Mouse (Mus musculus): ENCODE measurements around the gene 4931428F04Rik. TPM values are rescaled to one million over a fixed set of nuclear protein-coding genes. Genes with fewer than 3 reads are reported as not detected.
A peak's percentile ranks its signal among the peaks of the same experiment; 100 is the strongest.

4931428F04Rik gene
- polyA plus RNA-seq, 1 experiment from 2014 or later, result 0.84 TPM

DNA sequence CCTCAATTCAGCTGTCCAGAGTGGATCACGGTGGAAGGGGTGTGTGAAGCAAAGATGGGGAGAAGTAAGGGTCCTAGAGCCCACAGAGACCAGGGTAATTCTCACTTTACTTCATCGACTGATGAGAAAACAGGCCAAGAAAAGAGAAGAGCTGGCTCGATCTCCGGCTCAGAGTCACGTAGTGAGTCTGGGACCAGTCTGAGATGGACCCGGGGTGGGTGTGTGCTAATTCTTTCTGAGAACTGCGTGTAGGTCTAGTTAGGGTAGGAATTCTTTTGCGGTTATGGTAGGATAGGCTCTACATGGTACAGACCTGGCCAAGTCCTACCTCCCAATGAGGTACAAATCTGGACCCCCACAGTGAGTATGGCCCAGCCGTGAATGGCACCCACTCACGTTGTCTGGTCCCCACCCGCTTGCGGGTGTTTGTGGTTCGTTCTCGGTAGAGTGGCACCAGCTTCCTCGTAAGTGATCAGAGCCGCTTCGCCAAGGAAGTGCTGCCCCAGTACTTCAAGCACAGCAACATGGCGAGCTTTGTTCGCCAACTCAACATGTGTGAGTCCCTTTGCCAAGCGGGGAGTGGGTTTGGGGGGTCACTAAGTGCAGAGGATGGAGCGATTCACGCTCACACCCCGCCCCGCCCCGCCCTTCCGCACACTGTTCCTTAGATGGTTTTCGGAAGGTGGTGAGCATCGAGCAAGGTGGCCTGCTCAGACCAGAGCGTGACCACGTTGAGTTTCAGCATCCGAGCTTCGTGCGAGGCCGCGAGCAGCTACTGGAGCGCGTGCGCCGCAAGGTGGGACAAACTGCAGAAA, 19.4 kb downstream of the 4931428F04Rik start:
- Histone ChIP-seq H3K27ac (ENCODE audit: low read length) (no peak overlapping the region), H3K9me3 (replicated peaks; ENCODE audit: control insufficient read depth, low read length) (no peaks in the 10 kb centered on the region), H3K9ac (ENCODE audit: low read depth, low read length) (no peak overlapping the region), H3K36me3 (ENCODE audit: control insufficient read depth, insufficient read depth) (no peaks in the 10 kb centered on the region), H3K27me3 (ENCODE audit: control insufficient read depth, insufficient read depth, low read depth, low read length) (peaks cover 92% of the 10 kb centered on the region), H3K4me2 (ENCODE audit: low read depth, low read length) (peak overlapping the region; percentile 57), H3K4me3 (ENCODE audit: low read depth, low read length) (no peak overlapping the region; the same call in 1 of the 2 replicates), H3K4me1 (ENCODE audit: control insufficient read depth, low read depth, low read length) (peaks cover 14% of the 10 kb centered on the region)
- 6% methylated on average over 39 of the region's 39 CpGs for WGBS (ENCODE audit: insufficient replicate concordance)
- no peak for ATAC-seq (ENCODE audit: low read depth)

DNA sequence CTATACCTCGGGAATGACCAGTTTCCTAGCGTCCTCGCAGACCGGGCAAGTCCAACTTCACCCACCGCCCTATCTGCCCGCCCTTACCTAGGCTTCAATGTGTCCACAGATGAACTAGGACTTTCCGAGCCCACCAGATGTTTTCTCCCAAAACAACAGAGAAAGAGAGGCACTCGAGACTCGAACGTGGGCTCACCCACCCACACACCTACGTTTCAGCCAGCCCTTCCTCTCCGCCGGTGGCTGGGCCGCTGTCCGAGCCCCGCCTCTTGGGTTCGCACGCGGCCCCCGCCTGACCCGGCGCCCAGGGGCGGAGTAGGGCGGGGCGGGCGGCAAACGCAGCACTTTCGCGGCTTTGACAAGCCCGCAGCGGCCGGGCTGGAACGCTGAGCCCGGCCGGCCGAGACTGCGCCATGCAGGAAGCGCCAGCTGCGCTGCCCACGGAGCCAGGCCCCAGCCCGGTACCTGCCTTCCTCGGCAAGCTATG, 20.2 kb downstream of the 4931428F04Rik start, which contains the start of gene Hsf4:
Hsf4 (plus strand) TSS at position 341 of the 487 bp plus-strand sequence.
- no peaks in the 10 kb centered on the region for H3K9me3 ChIP-seq (replicated peaks; ENCODE audit: control insufficient read depth, low read length)
- peak within 1 kb of the TSS; percentile 45 for H3K4me3 ChIP-seq (ENCODE audit: low read depth, low read length)
- H3K27me3 ChIP-seq (ENCODE audit: control insufficient read depth, insufficient read depth, low read depth, low read length), result peaks cover 84% of the 10 kb centered on the region
- under 1% methylated on average over 42 of the region's 42 CpGs for WGBS (ENCODE audit: insufficient replicate concordance)
- peaks cover 22% of the 10 kb centered on the region for H3K4me1 ChIP-seq (ENCODE audit: control insufficient read depth, low read depth, low read length)
- no peak within 1 kb of the TSS for H3K27ac ChIP-seq (ENCODE audit: low read length)
- H3K4me2 ChIP-seq (ENCODE audit: low read depth, low read length), result peak within 1 kb of the TSS; percentile 57
- ATAC-seq (ENCODE audit: low read depth), result peak; percentile 53
- H3K9ac ChIP-seq (ENCODE audit: low read depth, low read length), result no peak within 1 kb of the TSS
- no peaks in the 10 kb centered on the region for H3K36me3 ChIP-seq (ENCODE audit: control insufficient read depth, insufficient read depth)

DNA sequence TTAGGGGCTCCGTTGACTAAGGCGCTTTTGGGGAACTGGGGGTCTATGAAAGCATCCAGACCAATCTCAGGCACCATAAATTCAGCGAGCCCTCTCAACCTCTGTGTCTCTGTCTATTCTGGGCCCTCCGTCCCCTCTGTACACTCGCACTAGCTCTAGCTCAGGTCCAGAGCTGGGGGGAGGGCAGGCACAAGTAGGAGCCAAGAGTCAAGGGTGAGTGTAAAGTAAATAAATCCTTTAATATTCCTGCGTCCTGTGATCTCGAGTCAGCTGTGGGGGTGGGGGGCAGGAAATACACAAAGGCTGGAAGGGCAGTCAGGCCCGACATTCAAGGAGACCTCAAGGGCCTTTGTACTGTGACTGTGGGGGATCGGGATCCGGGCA, 20.6 kb downstream of the 4931428F04Rik start:
- peaks cover 24% of the 10 kb centered on the region for H3K4me1 ChIP-seq (ENCODE audit: control insufficient read depth, low read depth, low read length)
- H3K4me3 ChIP-seq (ENCODE audit: low read depth, low read length), result peak overlapping the region; percentile 45
- H3K9me3 ChIP-seq (replicated peaks; ENCODE audit: control insufficient read depth, low read length), result no peaks in the 10 kb centered on the region
- ATAC-seq (ENCODE audit: low read depth), result no peak
- no peaks in the 10 kb centered on the region for H3K36me3 ChIP-seq (ENCODE audit: control insufficient read depth, insufficient read depth)
- 8% methylated on average over 10 of the region's 10 CpGs for WGBS (ENCODE audit: insufficient replicate concordance)
- H3K4me2 ChIP-seq (ENCODE audit: low read depth, low read length), result peak overlapping the region; percentile 57
- H3K27ac ChIP-seq (ENCODE audit: low read length), result no peak overlapping the region
- no peak overlapping the region for H3K9ac ChIP-seq (ENCODE audit: low read depth, low read length)
- H3K27me3 ChIP-seq (ENCODE audit: control insufficient read depth, insufficient read depth, low read depth, low read length), result peaks cover 79% of the 10 kb centered on the region

DNA sequence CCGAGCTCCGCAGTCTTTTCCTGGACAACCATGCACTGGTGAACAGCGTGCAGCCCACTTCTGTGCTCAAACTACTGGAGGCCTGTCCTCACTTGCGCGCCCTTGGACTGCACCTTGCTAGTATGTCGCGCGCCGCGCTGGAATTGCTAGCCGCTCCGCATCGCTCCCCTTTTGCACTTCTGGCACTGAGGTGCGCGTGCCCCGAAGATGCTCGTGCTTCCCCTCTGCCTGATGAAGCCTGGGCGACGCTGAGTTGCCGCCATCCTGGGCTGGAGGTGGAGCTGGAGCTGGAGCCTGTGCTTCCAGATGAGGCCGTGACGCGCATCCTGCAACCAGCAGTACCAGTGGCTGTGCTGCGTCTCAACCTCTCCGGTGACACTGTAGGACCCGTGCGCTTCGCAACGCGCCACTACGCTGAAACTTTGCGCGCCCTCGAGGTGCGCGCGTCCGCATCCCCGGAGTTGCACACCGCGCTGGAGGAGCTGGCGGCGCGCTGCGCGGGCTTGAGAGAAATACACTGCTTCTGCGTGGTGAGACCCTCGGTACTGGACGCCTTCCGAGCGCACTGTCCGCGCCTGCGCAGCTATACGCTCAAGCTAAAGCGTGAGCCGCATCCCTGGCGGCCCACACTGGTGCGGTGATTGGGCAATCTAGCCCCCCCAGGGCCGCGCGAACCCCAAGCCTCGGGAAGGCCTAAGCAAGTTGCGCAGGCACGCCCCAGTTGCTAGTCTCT, 21.2 kb downstream of the 4931428F04Rik start:
- no peaks in the 10 kb centered on the region for H3K9me3 ChIP-seq (replicated peaks; ENCODE audit: control insufficient read depth, low read length)
- H3K4me3 ChIP-seq (ENCODE audit: low read depth, low read length), result peak overlapping the region; percentile 35
- no peaks in the 10 kb centered on the region for H3K36me3 ChIP-seq (ENCODE audit: control insufficient read depth, insufficient read depth)
- no peak overlapping the region for H3K9ac ChIP-seq (ENCODE audit: low read depth, low read length)
- no peak for ATAC-seq (ENCODE audit: low read depth)
- peak overlapping the region; percentile 57 for H3K4me2 ChIP-seq (ENCODE audit: low read depth, low read length)
- WGBS (ENCODE audit: insufficient replicate concordance), result 5% methylated on average over 65 of the region's 65 CpGs
- no peak overlapping the region for H3K27ac ChIP-seq (ENCODE audit: low read length)
- H3K27me3 ChIP-seq (ENCODE audit: control insufficient read depth, insufficient read depth, low read depth, low read length), result peaks cover 74% of the 10 kb centered on the region
- peaks cover 29% of the 10 kb centered on the region for H3K4me1 ChIP-seq (ENCODE audit: control insufficient read depth, low read depth, low read length)

DNA sequence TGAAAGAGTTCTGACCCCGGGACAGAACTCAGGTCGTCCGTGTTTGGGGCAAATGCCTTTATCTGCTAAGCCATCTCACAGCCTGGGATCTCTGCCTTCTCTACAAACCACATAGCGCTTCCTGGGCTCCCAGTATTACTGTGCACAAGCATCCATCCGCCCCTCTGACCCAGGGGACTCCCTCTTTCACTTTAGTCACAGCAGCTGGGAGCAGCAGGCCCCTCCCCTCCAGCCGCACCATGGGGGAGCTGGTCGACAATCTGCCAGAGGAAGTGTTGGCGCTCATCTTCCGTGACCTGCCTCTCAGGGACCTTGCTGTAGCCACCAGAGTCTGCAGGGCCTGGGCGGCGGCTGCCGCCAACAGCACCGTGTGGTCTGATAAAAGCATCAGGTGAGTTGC, 22.9 kb downstream of the 4931428F04Rik start:
- Histone ChIP-seq H3K36me3 (ENCODE audit: control insufficient read depth, insufficient read depth) (no peaks in the 10 kb centered on the region), H3K4me3 (ENCODE audit: low read depth, low read length) (no peak overlapping the region), H3K9me3 (replicated peaks; ENCODE audit: control insufficient read depth, low read length) (no peaks in the 10 kb centered on the region), H3K27ac (ENCODE audit: low read length) (no peak overlapping the region), H3K4me2 (ENCODE audit: low read depth, low read length) (no peak overlapping the region), H3K4me1 (ENCODE audit: control insufficient read depth, low read depth, low read length) (peaks cover 35% of the 10 kb centered on the region), H3K27me3 (ENCODE audit: control insufficient read depth, insufficient read depth, low read depth, low read length) (peaks cover 65% of the 10 kb centered on the region), H3K9ac (ENCODE audit: low read depth, low read length) (no peak overlapping the region)
- no peak for ATAC-seq (ENCODE audit: low read depth)
- 30% methylated on average over 13 of the region's 13 CpGs for WGBS (ENCODE audit: insufficient replicate concordance)

DNA sequence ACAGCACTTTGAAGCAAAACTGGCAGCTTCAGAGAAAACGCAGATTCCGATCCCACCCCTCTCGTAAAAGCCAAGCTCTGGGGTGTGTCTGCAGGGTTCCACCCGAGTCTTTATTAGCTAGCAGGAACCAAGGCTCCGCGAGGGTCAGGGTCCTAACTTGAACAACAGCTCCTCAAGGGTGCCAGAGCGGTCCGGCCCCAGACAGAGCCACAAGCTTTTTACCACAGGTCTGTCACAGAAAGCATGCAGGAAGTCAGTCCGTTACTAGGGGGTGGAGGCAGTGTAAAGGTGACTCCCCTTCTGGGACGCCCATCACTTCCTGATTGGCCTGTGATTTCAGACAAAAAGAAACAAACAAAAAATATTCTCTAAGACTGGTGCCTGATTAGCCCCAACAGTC, 24.5 kb downstream of the 4931428F04Rik start:
- Histone ChIP-seq H3K4me1 (ENCODE audit: control insufficient read depth, low read depth, low read length) (peaks cover 37% of the 10 kb centered on the region), H3K9me3 (replicated peaks; ENCODE audit: control insufficient read depth, low read length) (no peaks in the 10 kb centered on the region), H3K4me2 (ENCODE audit: low read depth, low read length) (peak overlapping the region; percentile 88), H3K4me3 (ENCODE audit: low read depth, low read length) (peak overlapping the region; percentile 79), H3K9ac (ENCODE audit: low read depth, low read length) (peak overlapping the region; percentile 84), H3K27me3 (ENCODE audit: control insufficient read depth, insufficient read depth, low read depth, low read length) (peaks cover 48% of the 10 kb centered on the region), H3K36me3 (ENCODE audit: control insufficient read depth, insufficient read depth) (no peaks in the 10 kb centered on the region), H3K27ac (ENCODE audit: low read length) (no peak overlapping the region)
- no peak for ATAC-seq (ENCODE audit: low read depth)
- WGBS (ENCODE audit: insufficient replicate concordance), result 8% methylated on average over 10 of the region's 10 CpGs

DNA sequence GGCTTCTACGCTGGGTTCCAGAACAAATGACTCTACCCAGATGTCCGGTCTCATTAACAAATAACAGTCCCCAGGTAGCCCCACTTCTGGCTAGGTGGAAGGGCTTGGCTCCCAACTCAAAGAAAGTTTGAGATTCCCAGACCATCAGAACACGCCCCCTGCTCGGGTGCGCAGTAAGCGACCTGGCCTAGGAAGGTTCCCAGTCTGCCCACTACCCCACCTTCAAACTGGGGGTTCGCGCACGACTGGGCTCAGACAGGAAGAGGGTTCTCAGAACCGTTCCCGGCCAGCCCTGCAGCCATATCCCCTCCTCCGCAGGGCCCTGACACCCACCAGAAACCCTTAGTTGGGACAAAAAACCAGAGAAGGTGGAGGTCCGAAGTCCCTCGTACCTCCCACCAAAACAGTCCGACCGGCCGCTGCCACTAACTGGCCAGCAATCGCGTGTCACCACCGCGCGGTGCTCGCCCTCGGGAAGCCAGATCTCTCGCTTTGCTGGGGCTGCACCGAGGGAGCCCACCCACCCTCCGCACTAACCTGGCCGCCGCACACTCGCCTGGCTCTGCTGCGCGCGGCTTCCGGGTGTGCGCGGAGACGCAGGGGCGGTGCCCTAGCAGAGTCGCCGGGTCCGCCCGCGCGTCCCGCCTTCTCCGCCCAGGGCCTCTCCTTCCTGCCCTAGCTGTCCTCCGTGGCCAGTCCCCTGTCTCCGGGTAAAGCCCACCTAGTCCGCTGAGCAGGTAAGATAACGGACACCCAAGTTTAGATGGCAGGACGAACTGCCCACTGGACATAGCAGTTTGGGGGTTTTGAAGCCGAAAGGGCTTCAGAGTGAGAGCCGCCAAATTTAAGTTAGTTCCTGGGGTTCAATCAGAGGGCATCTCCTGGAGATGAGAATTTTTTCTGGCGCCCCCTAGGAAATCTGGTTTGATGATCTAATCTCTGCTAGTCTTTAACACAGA, 25.4 kb downstream of the 4931428F04Rik start, which contains the start of the genes Tradd and Fbxl8:
Tradd (minus strand) TSS at position 586 of the 959 bp plus-strand sequence.
Fbxl8 (plus strand) TSS at position 625 of the 959 bp plus-strand sequence.
- H3K9me3 ChIP-seq (replicated peaks; ENCODE audit: control insufficient read depth, low read length), result no peaks in the 10 kb centered on the region
- 1% methylated on average over 54 of the region's 54 CpGs for WGBS (ENCODE audit: insufficient replicate concordance)
- peaks cover 47% of the 10 kb centered on the region for H3K27me3 ChIP-seq (ENCODE audit: control insufficient read depth, insufficient read depth, low read depth, low read length)
- H3K4me3 ChIP-seq (ENCODE audit: low read depth, low read length), result peak within 1 kb of the TSS; percentile 79
- no peak within 1 kb of the TSS for H3K27ac ChIP-seq (ENCODE audit: low read length)
- ATAC-seq (ENCODE audit: low read depth), result peak; percentile 89
- peak within 1 kb of the TSS; percentile 84 for H3K9ac ChIP-seq (ENCODE audit: low read depth, low read length)
- H3K4me1 ChIP-seq (ENCODE audit: control insufficient read depth, low read depth, low read length), result peaks cover 38% of the 10 kb centered on the region
- no peaks in the 10 kb centered on the region for H3K36me3 ChIP-seq (ENCODE audit: control insufficient read depth, insufficient read depth)
- H3K4me2 ChIP-seq (ENCODE audit: low read depth, low read length), result peak within 1 kb of the TSS; percentile 88

DNA sequence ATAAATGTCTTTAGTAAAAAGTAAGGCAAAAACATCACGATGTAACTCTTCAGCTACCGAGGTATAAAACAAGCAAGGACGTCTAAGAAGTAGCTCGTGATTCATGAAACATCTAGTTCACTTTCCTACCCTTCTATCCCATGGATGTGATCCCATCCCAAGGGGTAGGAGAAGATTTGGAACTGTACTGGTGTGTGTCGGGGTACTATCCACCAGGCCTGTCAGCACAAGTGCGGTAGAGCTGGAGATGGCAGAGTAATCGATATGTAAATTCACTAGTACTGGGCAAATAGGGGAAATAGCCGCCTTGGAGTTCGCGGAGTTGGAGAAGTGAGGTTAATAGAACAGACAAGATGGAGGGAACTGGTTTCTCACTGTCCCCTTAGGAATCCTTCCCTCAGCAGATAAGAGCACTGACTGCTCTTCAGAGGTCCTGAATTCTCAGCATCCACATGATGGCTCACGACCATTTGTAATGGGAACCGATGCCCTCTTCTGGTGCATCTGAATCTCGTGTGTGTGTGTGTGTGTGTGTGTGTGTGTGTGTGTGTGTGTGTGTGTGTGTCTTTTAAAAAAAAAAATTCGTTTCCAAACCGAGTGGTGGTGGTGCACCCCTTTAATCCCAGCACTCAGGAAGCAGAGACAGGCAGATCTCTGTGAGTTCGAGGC, 26.3 kb downstream of the 4931428F04Rik start:
- Histone ChIP-seq H3K4me1 (ENCODE audit: control insufficient read depth, low read depth, low read length) (peaks cover 37% of the 10 kb centered on the region), H3K9ac (ENCODE audit: low read depth, low read length) (no peak overlapping the region; the same call in 1 of the 2 replicates), H3K27me3 (ENCODE audit: control insufficient read depth, insufficient read depth, low read depth, low read length) (peaks cover 47% of the 10 kb centered on the region), H3K36me3 (ENCODE audit: control insufficient read depth, insufficient read depth) (no peaks in the 10 kb centered on the region), H3K4me3 (ENCODE audit: low read depth, low read length) (peak overlapping the region; percentile 79), H3K4me2 (ENCODE audit: low read depth, low read length) (peak overlapping the region; percentile 88), H3K27ac (ENCODE audit: low read length) (no peak overlapping the region), H3K9me3 (replicated peaks; ENCODE audit: control insufficient read depth, low read length) (no peaks in the 10 kb centered on the region)
- ATAC-seq (ENCODE audit: low read depth), result no peak
- WGBS (ENCODE audit: insufficient replicate concordance), result 41% methylated on average over 16 of the region's 16 CpGs

Measured in liver, embryonic 16.5 days (tissue).